Comparison of ENCODE assay signal across 16 mouse cellular contexts in genomic region chr12:50073684-50074083, GRCm38 (mm10).
DNase-seq lines count a peak whose midpoint lies in the region; ATAC-seq lines count a peak whose summit lies in the region.
"Had no signal": no experiment of that assay in that cellular context is flagged by ENCODE, and none has a peak within 500 bp of the region (broad histone marks: within the 10 kb centered on the region; RNA-seq: fewer than 3 reads in every experiment).

No protein-coding gene starts in this region.

- no peak overlapping the region for H3K27ac ChIP-seq in kidney, embryonic 14.5 days (ENCODE audit: low read depth, low read length)
- H3K27ac ChIP-seq: heart, embryonic 15.5 days; hindbrain, embryonic 13.5 days; kidney, postnatal 0 days; limb, embryonic 12.5 days; neural tube, embryonic 15.5 days had no signal

- no peaks in the 10 kb centered on the region for H3K27me3 ChIP-seq in kidney, embryonic 14.5 days (ENCODE audit: control insufficient read depth, insufficient read depth, low read length)
- H3K27me3 ChIP-seq: heart, embryonic 15.5 days; hindbrain, embryonic 13.5 days; limb, embryonic 12.5 days; neural tube, embryonic 15.5 days had no signal

- WGBS in kidney, embryonic 14.5 days: 68% methylated on average over 2 of the region's 2 CpGs

- peak; percentile 9 for DNase-seq in kidney, adult 9 months
- DNase-seq in Muller cell, postnatal 12 days (ENCODE audit: inconsistent ontology term): peak; percentile 16
- DNase-seq in frontal cortex, adult 2 months (ENCODE audit: extremely low spot score in 1 of 2, low spot score in 1 of 2): peak; percentile 50 to 70
- peak; percentile 3 for DNase-seq in mesoderm, embryonic 11.5 days (ENCODE audit: low read depth, low spot score)
- no peak for DNase-seq in thymus, postnatal 4 days
- no peak for DNase-seq in adrenal gland, adult 18-20 months (ENCODE audit: low spot score in 2 of 2)
- DNase-seq: adrenal gland, postnatal 25 days; embryo, embryonic 11 days; gastrocnemius, postnatal 14 days; lung, adult 18-20 months had no signal

- no peaks in the 10 kb centered on the region for H3K9me3 ChIP-seq in kidney, embryonic 14.5 days (ENCODE audit: control insufficient read depth, low read length)
- H3K9me3 ChIP-seq: heart, embryonic 15.5 days; hindbrain, embryonic 13.5 days; limb, embryonic 12.5 days; neural tube, embryonic 15.5 days had no signal

- H3K4me2 ChIP-seq in kidney, embryonic 14.5 days (replicated peaks; ENCODE audit: low read depth, low read length): no peak overlapping the region
- H3K4me2 ChIP-seq: heart, embryonic 15.5 days; hindbrain, embryonic 13.5 days; limb, embryonic 12.5 days; neural tube, embryonic 15.5 days had no signal

- no peaks in the 10 kb centered on the region for H3K4me1 ChIP-seq in kidney, embryonic 14.5 days (ENCODE audit: control insufficient read depth, insufficient read depth, low read length)
- H3K4me1 ChIP-seq: heart, embryonic 15.5 days; hindbrain, embryonic 13.5 days; limb, embryonic 12.5 days; neural tube, embryonic 15.5 days had no signal

- no peak overlapping the region for H3K9ac ChIP-seq in kidney, embryonic 14.5 days (ENCODE audit: low read depth, low read length)
- H3K9ac ChIP-seq: heart, embryonic 15.5 days; hindbrain, embryonic 13.5 days; limb, embryonic 12.5 days; neural tube, embryonic 15.5 days had no signal

- ATAC-seq in kidney, embryonic 14.5 days (ENCODE audit: low FRiP score, low TSS enrichment): no peak

- H3K36me3 ChIP-seq in kidney, embryonic 14.5 days (ENCODE audit: control insufficient read depth, insufficient read depth, low read length): no peaks in the 10 kb centered on the region
- H3K36me3 ChIP-seq: heart, embryonic 15.5 days; hindbrain, embryonic 13.5 days; limb, embryonic 12.5 days; neural tube, embryonic 15.5 days had no signal

- no peak overlapping the region for H3K4me3 ChIP-seq in kidney, embryonic 14.5 days (ENCODE audit: low read length)
- H3K4me3 ChIP-seq: heart, embryonic 15.5 days; hindbrain, embryonic 13.5 days; limb, embryonic 12.5 days; neural tube, embryonic 15.5 days had no signal

Comparison
In these comparisons a context has a peak if more than half of its experiments do, and no peak if none do; other contexts are left out.
1. DNase-seq: peak in kidney, adult 9 months (single experiment), Muller cell, postnatal 12 days (single experiment), frontal cortex, adult 2 months (2 of 2) and mesoderm, embryonic 11.5 days (single experiment); none in thymus, postnatal 4 days (single experiment) and adrenal gland, adult 18-20 months (0 of 2).